Mouse (Mus musculus) lung, embryonic 16.5 days (tissue): ENCODE measurements around the gene 1700017B05Rik. TPM values are rescaled to one million over a fixed set of nuclear protein-coding genes. Genes with fewer than 3 reads are reported as not detected.

ENCODE experiments used
- ATAC-seq: fragments of 200-750 bp; cut with Nextera tagmentation; 2 replicates; pipeline ENCODE4 v1.8.0; 2017; ENCODE audit warnings: low read depth, mild to moderate bottlenecking, moderate library complexity
- H3K27ac ChIP-seq: fragments of 300-500 bp; sonication (generic); 2 replicates; pipeline ENCODE4 v1.5.1; 2014; ENCODE audit warnings: mild to moderate bottlenecking, control low read depth, low read length
- H3K27me3 ChIP-seq: fragments of 300-500 bp; sonication (generic); 2 replicates; pipeline ENCODE4 v1.6.1; 2014; ENCODE audit warnings: low read depth, low read length, mixed read lengths; ENCODE audit not compliant: control insufficient read depth, insufficient read depth
- H3K36me3 ChIP-seq: fragments of 300-500 bp; sonication (generic); 2 replicates; pipeline ENCODE4 v1.6.1; 2014; ENCODE audit warnings: low read length; ENCODE audit not compliant: control insufficient read depth, insufficient read depth
- H3K4me1 ChIP-seq: fragments of 300-500 bp; sonication (generic); replicated peaks from 2 replicates; pipeline ENCODE4 v1.6.1; 2014; ENCODE audit warnings: low read length, mixed read lengths; ENCODE audit not compliant: control insufficient read depth, insufficient read depth
- H3K4me2 ChIP-seq: fragments of 300-500 bp; sonication (generic); 2 replicates; pipeline ENCODE4 v1.6.1; 2014; ENCODE audit warnings: low read depth, low read length, control low read depth
- H3K4me3 ChIP-seq: fragments of 300-500 bp; sonication (generic); 2 replicates; pipeline ENCODE4 v1.5.1; 2014; ENCODE audit warnings: mild to moderate bottlenecking, low read length, control low read depth
- H3K9ac ChIP-seq: fragments of 300-500 bp; sonication (generic); 2 replicates; pipeline ENCODE4 v1.6.1; 2014; ENCODE audit warnings: low read length, control low read depth
- H3K9me3 ChIP-seq: fragments of 300-500 bp; sonication (generic); 2 replicates; pipeline ENCODE4 v1.6.1; 2016; ENCODE audit warnings: low read length; ENCODE audit not compliant: control insufficient read depth
- WGBS: fragments of 180-500 bp; shearing (Covaris S2); extraction: QIAGEN DNeasy Blood & Tissue Kit; methylation state at CpG from one replicate; pipeline ENCODE4 v1.1.7; 2014; 5-methylcytosine and 5-hydroxymethylcytosine counted together
- polyA plus RNA-seq: library from polyadenylated mRNA; unstranded; fragments of >200 nt; fragmentation: Nextera tagmentation; extraction: Ambion mirVana; gene quantifications from 2 replicates; pipeline ENCODE4 v1.2.1, GENCODE M21; 2015

Gene 1700017B05Rik
- polyA plus RNA-seq, 1 experiment from 2014 or later = 20.3 TPM

DNA sequence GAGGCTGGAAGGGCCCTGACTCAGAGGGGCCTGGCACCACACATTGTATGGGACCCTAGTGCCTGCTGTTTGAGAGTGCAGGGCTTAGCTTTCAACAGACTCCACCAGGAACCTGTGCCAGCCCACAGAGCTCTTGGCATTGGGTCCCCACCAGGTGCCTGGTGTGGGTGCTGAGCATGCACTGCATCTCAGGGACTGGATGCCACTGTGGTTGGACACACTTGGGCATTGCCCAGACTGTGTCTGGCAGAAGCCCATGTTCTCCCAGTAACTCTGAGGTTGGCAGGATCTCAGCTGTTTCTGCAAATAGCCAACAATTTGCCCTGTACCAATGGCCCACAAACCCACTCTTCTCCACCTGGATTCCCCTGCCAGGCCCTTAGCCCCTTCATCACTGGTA, 13.9 kb upstream of the 1700017B05Rik start:
- no peak for ATAC-seq
- H3K9ac ChIP-seq = no peak overlapping the region
- H3K27ac ChIP-seq = no peak overlapping the region
- H3K36me3 ChIP-seq = no peaks in the 10 kb centered on the region
- H3K4me2 ChIP-seq = no peak overlapping the region
- H3K27me3 ChIP-seq = no peaks in the 10 kb centered on the region
- peaks cover 15% of the 10 kb centered on the region; the same call in 1 of the 2 replicates for H3K4me1 ChIP-seq
- H3K9me3 ChIP-seq = no peaks in the 10 kb centered on the region
- H3K4me3 ChIP-seq = no peak overlapping the region

DNA sequence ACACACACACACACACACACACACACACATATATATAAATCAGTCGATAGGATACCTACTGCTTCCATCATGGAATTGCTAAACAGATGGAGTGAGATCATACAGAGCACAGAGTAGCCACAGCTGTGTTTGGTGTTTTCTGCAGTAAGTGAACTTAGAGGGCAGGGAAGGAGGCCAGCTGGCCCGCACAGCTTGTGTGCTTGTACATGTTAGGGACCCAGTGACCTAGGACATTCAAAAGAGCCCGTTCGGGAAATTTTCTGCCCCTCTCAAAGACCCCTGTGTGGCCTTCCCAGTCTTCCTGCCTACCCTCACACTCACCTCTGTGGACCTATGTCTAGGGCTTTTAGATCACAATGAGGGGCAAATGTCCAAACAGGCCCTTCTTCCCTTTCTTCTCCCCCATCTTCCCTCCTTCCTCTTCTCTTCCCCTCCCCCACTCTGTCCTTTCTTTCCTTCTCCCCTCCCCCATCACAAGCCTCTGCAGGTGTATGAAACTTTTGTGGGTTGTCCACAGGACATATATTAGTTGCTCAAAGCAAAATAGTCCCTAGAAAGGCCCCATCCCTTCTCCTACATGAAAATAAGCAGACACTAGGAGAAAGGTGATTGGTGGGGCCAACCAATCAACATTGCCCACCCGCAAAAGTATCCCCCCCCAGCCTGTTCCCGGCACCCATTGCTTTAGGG, 11.5 kb upstream of the 1700017B05Rik start:
- no peaks in the 10 kb centered on the region for H3K36me3 ChIP-seq
- H3K4me2 ChIP-seq = no peak overlapping the region
- H3K9me3 ChIP-seq = no peaks in the 10 kb centered on the region
- WGBS = 20% methylated on average over 6 of the region's 6 CpGs
- no peak overlapping the region for H3K27ac ChIP-seq
- H3K4me3 ChIP-seq = no peak overlapping the region
- no peaks in the 10 kb centered on the region for H3K27me3 ChIP-seq
- H3K4me1 ChIP-seq = peaks cover 20% of the 10 kb centered on the region; the same call in 1 of the 2 replicates
- H3K9ac ChIP-seq = no peak overlapping the region
- ATAC-seq = peak; percentile 50; the same call in 1 of the 2 replicates

DNA sequence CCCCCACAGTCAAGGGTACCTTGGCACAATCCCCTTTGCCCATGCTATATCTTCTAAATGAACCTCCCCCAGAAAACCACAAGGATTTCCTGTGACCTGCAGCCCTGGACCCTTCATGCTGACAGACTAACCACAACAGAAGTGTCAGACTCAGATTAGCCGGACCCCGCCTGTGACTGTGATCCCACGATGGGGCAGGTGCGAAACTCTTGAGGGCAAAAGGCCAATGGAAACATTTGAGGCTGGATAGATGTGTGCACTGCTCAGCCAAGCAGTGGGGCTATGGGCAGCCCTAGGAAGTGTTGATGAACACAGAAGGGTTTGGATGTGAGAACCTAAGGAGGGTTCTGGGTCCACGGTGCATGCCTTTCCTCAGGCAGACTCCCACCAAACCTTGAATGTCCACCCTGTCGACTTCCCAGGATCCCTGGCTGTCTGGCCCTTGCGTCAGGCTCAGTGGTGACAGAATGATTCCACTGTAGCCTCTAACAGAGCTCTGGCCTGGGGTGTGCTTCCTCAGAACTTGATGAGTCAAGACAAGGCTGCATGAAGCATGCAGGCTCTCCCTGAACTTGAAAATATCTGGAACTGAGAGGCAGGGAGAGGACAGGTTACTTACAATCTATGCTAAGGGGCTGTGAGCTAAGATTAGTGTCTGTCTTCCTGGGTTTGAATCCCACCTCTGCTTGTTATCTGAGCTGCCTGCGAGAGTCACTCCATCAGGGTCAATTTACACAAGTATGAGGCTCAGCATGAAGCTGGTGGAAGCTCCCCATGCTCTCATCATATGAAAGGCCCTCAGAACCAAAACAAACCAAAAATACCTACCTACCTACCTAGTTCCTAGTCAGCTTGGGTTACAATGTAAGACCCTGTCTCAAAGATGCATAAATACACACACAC, 10.7 kb upstream of the 1700017B05Rik start:
- Histone ChIP-seq H3K27me3 (no peaks in the 10 kb centered on the region), H3K36me3 (no peaks in the 10 kb centered on the region), H3K4me1 (peaks cover 16% of the 10 kb centered on the region), H3K9ac (no peak overlapping the region), H3K4me2 (no peak overlapping the region), H3K4me3 (no peak overlapping the region), H3K27ac (no peak overlapping the region), H3K9me3 (no peaks in the 10 kb centered on the region)
- 58% methylated on average over 8 of the region's 8 CpGs for WGBS
- no peak for ATAC-seq

DNA sequence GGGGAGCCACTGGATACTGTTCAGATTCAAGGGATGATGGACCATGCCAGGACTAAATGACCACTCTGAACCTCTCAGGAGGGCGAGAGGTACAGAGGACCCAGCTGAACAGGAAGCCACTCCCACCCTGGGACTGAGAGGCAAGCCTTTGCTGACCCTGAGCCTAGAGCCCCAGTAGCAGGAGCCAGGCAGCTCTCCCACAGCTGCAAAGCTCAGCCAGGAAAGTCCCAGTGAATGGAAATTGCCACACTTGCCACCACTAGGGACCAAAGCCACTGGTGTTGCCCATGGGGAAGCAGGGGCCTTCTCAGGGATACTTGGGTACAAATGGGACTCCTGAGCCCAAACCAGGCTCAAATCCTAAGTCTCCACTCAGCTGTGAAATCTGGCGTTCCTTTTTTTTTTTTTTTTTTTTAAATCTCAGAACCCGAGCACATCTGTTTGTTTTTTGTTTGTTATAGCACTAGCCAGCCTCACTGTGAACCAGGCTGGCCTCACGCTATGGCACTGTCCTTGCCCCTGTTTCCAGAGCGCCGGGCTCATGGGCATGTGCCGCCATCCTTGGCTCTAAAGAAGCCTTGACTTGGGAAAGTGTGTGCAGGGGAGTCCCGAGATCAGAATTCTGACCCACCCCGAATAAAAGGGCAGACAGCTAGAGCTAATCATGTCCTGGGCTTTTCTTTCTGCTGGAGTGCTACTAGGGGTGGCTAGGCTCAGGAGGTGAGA, 9.6 kb upstream of the 1700017B05Rik start:
- WGBS = 56% methylated on average over 9 of the region's 9 CpGs
- Histone ChIP-seq H3K4me1 (peaks cover 19% of the 10 kb centered on the region), H3K27me3 (no peaks in the 10 kb centered on the region), H3K27ac (no peak overlapping the region), H3K4me3 (no peak overlapping the region), H3K9me3 (no peaks in the 10 kb centered on the region), H3K36me3 (no peaks in the 10 kb centered on the region), H3K9ac (no peak overlapping the region), H3K4me2 (no peak overlapping the region)
- no peak for ATAC-seq

GRCm38 (mm10) chr9:57271081-57271480, 8.7 kb upstream of the 1700017B05Rik start:
- Histone ChIP-seq H3K9me3 (no peaks in the 10 kb centered on the region), H3K27me3 (no peaks in the 10 kb centered on the region), H3K9ac (no peak overlapping the region), H3K4me3 (no peak overlapping the region), H3K27ac (no peak overlapping the region), H3K36me3 (no peaks in the 10 kb centered on the region), H3K4me1 (peaks cover 19% of the 10 kb centered on the region), H3K4me2 (no peak overlapping the region)
- ATAC-seq = no peak
- 74% methylated on average over 1 of the region's 1 CpGs for WGBS

DNA sequence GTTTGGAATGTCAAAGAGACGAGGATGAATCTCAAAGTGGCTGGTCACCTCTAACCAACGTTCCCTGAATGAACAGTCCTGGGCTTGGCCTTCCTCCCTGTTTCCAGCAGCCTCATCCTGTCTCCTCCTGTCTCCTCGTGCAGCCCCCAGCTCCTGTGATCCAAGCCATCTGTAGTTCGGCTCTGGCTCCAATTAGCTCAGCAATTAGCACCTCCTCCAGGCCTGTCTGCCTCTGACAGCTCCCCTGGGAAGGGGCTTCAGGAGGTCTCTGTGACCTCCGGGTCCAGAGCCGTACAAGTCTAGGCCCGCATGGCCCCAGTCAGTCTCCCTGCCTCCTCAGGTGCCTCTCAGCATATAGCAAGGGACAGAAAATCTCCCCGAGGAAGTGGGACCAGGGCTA, 8.0 kb upstream of the 1700017B05Rik start:
- Histone ChIP-seq H3K27me3 (no peaks in the 10 kb centered on the region), H3K9me3 (no peaks in the 10 kb centered on the region), H3K4me2 (no peak overlapping the region), H3K4me1 (peaks cover 20% of the 10 kb centered on the region), H3K27ac (no peak overlapping the region), H3K36me3 (no peaks in the 10 kb centered on the region), H3K9ac (no peak overlapping the region), H3K4me3 (no peak overlapping the region)
- WGBS = 35% methylated on average over 8 of the region's 8 CpGs
- no peak for ATAC-seq

GRCm38 (mm10) chr9:57269384-57269783, 7.0 kb upstream of the 1700017B05Rik start:
- no peaks in the 10 kb centered on the region for H3K36me3 ChIP-seq
- no peak for ATAC-seq
- peak overlapping the region; percentile 45; the same call in 1 of the 2 replicates for H3K27ac ChIP-seq
- no peak overlapping the region for H3K4me3 ChIP-seq
- no peaks in the 10 kb centered on the region for H3K27me3 ChIP-seq
- no peaks in the 10 kb centered on the region for H3K9me3 ChIP-seq
- H3K4me1 ChIP-seq = peaks cover 18% of the 10 kb centered on the region
- no peak overlapping the region for H3K4me2 ChIP-seq
- WGBS = 44% methylated on average over 1 of the region's 1 CpGs
- no peak overlapping the region for H3K9ac ChIP-seq

GRCm38 (mm10) chr9:57268575-57268974, 6.2 kb upstream of the 1700017B05Rik start:
- H3K4me1 ChIP-seq = peaks cover 18% of the 10 kb centered on the region
- H3K27me3 ChIP-seq = no peaks in the 10 kb centered on the region
- 20% methylated on average over 3 of the region's 3 CpGs for WGBS
- H3K36me3 ChIP-seq = no peaks in the 10 kb centered on the region
- no peaks in the 10 kb centered on the region for H3K9me3 ChIP-seq
- no peak overlapping the region for H3K4me2 ChIP-seq
- H3K4me3 ChIP-seq = no peak overlapping the region
- peak; percentile 32; the same call in 1 of the 2 replicates for ATAC-seq
- no peak overlapping the region for H3K9ac ChIP-seq
- no peak overlapping the region for H3K27ac ChIP-seq

DNA sequence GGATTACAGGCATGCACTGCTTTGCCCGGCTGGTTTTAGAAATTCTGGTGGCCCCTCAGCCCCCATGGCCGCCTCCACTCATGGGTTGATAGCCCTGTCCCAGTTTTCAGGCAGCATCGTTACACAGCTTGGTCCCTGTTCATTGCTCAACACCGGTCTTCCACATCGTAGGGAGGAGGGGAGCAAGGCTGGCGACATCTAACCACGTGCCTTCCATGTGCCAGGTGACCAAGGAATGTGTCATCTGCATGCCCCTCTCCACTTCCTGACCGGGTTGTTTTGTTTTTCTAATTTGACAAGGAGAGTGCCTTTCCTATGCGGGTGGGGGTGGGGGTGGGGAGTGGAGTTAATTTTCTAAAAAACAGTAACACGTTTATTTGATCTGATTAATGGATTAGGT, 5.7 kb upstream of the 1700017B05Rik start:
- ATAC-seq = no peak

More for the DNA sequence above, 5.7 kb upstream of the 1700017B05Rik start:
- Histone ChIP-seq H3K36me3 (no peaks in the 10 kb centered on the region), H3K9ac (no peak overlapping the region), H3K9me3 (no peaks in the 10 kb centered on the region), H3K27ac (no peak overlapping the region), H3K4me3 (no peak overlapping the region), H3K4me1 (peaks cover 18% of the 10 kb centered on the region), H3K4me2 (no peak overlapping the region), H3K27me3 (no peaks in the 10 kb centered on the region)
- 25% methylated on average over 10 of the region's 10 CpGs for WGBS
